Comparison of ENCODE assay signal across 8 mouse cellular contexts in genomic region chr7:73376101-73377001, GRCm38 (mm10). TPM values are rescaled to one million over a fixed set of nuclear protein-coding genes. Genes with fewer than 3 reads are reported as not detected.
DNase-seq lines count a peak whose midpoint lies in the region; ATAC-seq and TF ChIP-seq lines count a peak whose summit lies in the region.

No protein-coding gene starts in this region.

- WGBS in intestine, postnatal 0 days, result under 1% methylated on average over 39 of the region's 39 CpGs
- WGBS in midbrain, embryonic 10.5 days, result under 1% methylated on average over 39 of the region's 39 CpGs
- under 1% methylated on average over 39 of the region's 39 CpGs for WGBS in stomach, embryonic 15.5 days

- H3K4me3 ChIP-seq in cortical plate, adult 2 months (ENCODE audit: insufficient read depth, low read length), result peak overlapping the region; percentile 45
- peak overlapping the region; percentile 61 for H3K4me3 ChIP-seq in intestine, postnatal 0 days (ENCODE audit: low read depth, low read length)
- H3K4me3 ChIP-seq in midbrain, embryonic 10.5 days, result peak overlapping the region; percentile 97
- H3K4me3 ChIP-seq in stomach, embryonic 15.5 days (replicated peaks), result peak overlapping the region; percentile 71

- no peaks in the 10 kb centered on the region for H3K9me3 ChIP-seq in intestine, postnatal 0 days (ENCODE audit: control insufficient read depth)
- H3K9me3 ChIP-seq in midbrain, embryonic 10.5 days (replicated peaks), result no peaks in the 10 kb centered on the region
- no peaks in the 10 kb centered on the region for H3K9me3 ChIP-seq in stomach, embryonic 15.5 days

- no peaks in the 10 kb centered on the region for H3K36me3 ChIP-seq in intestine, postnatal 0 days (ENCODE audit: control insufficient read depth, insufficient read depth)
- peaks cover 38% of the 10 kb centered on the region for H3K36me3 ChIP-seq in midbrain, embryonic 10.5 days
- H3K36me3 ChIP-seq in stomach, embryonic 15.5 days, result no peaks in the 10 kb centered on the region

- intact Hi-C loops in left cerebral cortex, postnatal 25 days (cut with DNase I), result loop anchor here (5.0 to 10.0 kb wide), 4 partner anchors 174 to 342 kb away; no protein-coding TSS in a partner anchor

- H3K27ac ChIP-seq in cortical plate, adult 2 months (ENCODE audit: insufficient read depth, low read length), result peak overlapping the region; percentile 11
- no peak overlapping the region for H3K27ac ChIP-seq in intestine, postnatal 0 days (ENCODE audit: low read depth, low read length)
- peak overlapping the region; percentile 99 for H3K27ac ChIP-seq in midbrain, embryonic 10.5 days (replicated peaks)
- H3K27ac ChIP-seq in stomach, embryonic 15.5 days, result peak overlapping the region; percentile 89

- DNase-seq in thymus, postnatal 0 days (ENCODE audit: low spot score), result peak; percentile 53
- DNase-seq in thymus, postnatal 36 days, result no peak
- DNase-seq in heart, adult 18-20 months, result peak; percentile 79 to 88
- DNase-seq in left cerebral cortex, postnatal 25 days (ENCODE audit: low spot score in 2 of 2), result peak; percentile 83 to 93
- DNase-seq in midbrain, embryonic 10.5 days (ENCODE audit: low spot score), result peak; percentile 70

- 0 out of 2 replicates have a peak, but pooled peaks have one; percentile 23 for ATAC-seq in intestine, postnatal 0 days
- ATAC-seq in stomach, embryonic 15.5 days (ENCODE audit: insufficient read depth, low FRiP score, low read depth), result peak; percentile 16; the same call in 1 of the 2 replicates

- H3K4me1 ChIP-seq in cortical plate, adult 2 months (ENCODE audit: control insufficient read depth, insufficient read depth, low read length), result no peaks in the 10 kb centered on the region; the same call in 1 of the 2 replicates
- 0 out of 2 replicates have a peak, but pooled peaks cover 5% of the 10 kb centered on the region for H3K4me1 ChIP-seq in intestine, postnatal 0 days (replicated peaks; ENCODE audit: control insufficient read depth, insufficient read depth, low read length)
- H3K4me1 ChIP-seq in midbrain, embryonic 10.5 days, result peaks cover 82% of the 10 kb centered on the region
- peaks cover 28% of the 10 kb centered on the region; the same call in 1 of the 2 replicates for H3K4me1 ChIP-seq in stomach, embryonic 15.5 days

- H3K27me3 ChIP-seq in intestine, postnatal 0 days (replicated peaks; ENCODE audit: control insufficient read depth, insufficient read depth, low read length), result peaks cover 17% of the 10 kb centered on the region
- peaks cover 29% of the 10 kb centered on the region for H3K27me3 ChIP-seq in midbrain, embryonic 10.5 days (ENCODE audit: low read depth, poor library complexity, severe bottlenecking)
- 0 out of 2 replicates have a peak, but pooled peaks cover 8% of the 10 kb centered on the region for H3K27me3 ChIP-seq in stomach, embryonic 15.5 days (replicated peaks)

- H3K9ac ChIP-seq in intestine, postnatal 0 days (ENCODE audit: low read depth, low read length), result no peak overlapping the region
- peak overlapping the region; percentile 45 for H3K9ac ChIP-seq in stomach, embryonic 15.5 days

- H3K4me2 ChIP-seq in intestine, postnatal 0 days (replicated peaks; ENCODE audit: low read depth), result peak overlapping the region; percentile 97
- peak overlapping the region; percentile 96 for H3K4me2 ChIP-seq in stomach, embryonic 15.5 days

- TF ChIP-seq CTCF in cortical plate, adult 2 months (IDR thresholded peaks at IDR 0.05; ENCODE audit: extremely low read depth, insufficient read depth, low read length), result peak; percentile 64
- TF ChIP-seq CTCF in intestine, postnatal 0 days (IDR thresholded peaks at IDR 0.05; ENCODE audit: low read depth), result peak; percentile 87

- TF ChIP-seq POLR2A in cortical plate, adult 2 months (IDR thresholded peaks at IDR 0.05; ENCODE audit: extremely low read depth, insufficient read depth, low read length), result no peak

RNA-seq across cellular contexts. Expression of gene Rgma, which starts 1.0 kb away (rescaled TPM):
- polyA plus RNA-seq in thymus, postnatal 0 days (2015; fragmentation: Nextera tagmentation; extraction: Ambion mirVana), result 1.6 and 1.7 TPM in 2 replicates
- polyA plus RNA-seq in cortical plate, adult 2 months (2012; rRNA removed), result 29.4 and 30.2 TPM in 2 replicates
- total RNA-seq in heart, adult 18-20 months (2021), result 10 to 100 TPM; 34.5 to 51.1 TPM
- 4.9 and 6.0 TPM in 2 replicates for polyA plus RNA-seq in intestine, postnatal 0 days (2015; fragmentation: Nextera tagmentation; extraction: Ambion mirVana)
- 10 to 100 TPM; 62.3 to 66.1 TPM for total RNA-seq in left cerebral cortex, postnatal 25 days (2021)
- 51.2 and 65.4 TPM in 2 replicates for polyA plus RNA-seq in midbrain, embryonic 10.5 days (2016; fragmentation: Nextera tagmentation; extraction: Ambion mirVana)
- polyA plus RNA-seq in stomach, embryonic 15.5 days (2015; fragmentation: Nextera tagmentation; extraction: Ambion mirVana), result 12.1 and 14.9 TPM in 2 replicates

Comparison
In these comparisons a context has a peak if more than half of its experiments do, and no peak if none do; other contexts are left out.
1. DNase-seq: peak in thymus, postnatal 0 days (single experiment), heart, adult 18-20 months (2 of 2), left cerebral cortex, postnatal 25 days (2 of 2) and midbrain, embryonic 10.5 days (single experiment); none in thymus, postnatal 36 days (0 of 2).
2. H3K4me3 ChIP-seq: peak in every context shown above with its lines; median percentile 97 in midbrain, embryonic 10.5 days; 71 in stomach, embryonic 15.5 days; 61 in intestine, postnatal 0 days; 45 in cortical plate, adult 2 months.